Mouse (Mus musculus) left cerebral cortex, adult 2 months (tissue): ENCODE measurements around the gene Rara. TPM values are rescaled to one million over a fixed set of nuclear protein-coding genes. Genes with fewer than 3 reads are reported as not detected.

Experiments used
- DNase-seq, 2 experiments: peaks; one replicate each; pipeline ENCODE4 v3.0.0; 2021 to 2022; ENCODE audit warnings: low spot score in 2 of 2, mixed read lengths in 1 of 2; ENCODE audit errors: extremely low spot score in 1 of 2
- H3K27ac ChIP-seq: fragments of 200-600 bp; 2 replicates; pipeline ENCODE4 v1.8.1; 2022
- H3K4me3 ChIP-seq: fragments of 200-600 bp; 2 replicates; pipeline ENCODE4 v1.8.1; 2022
- CTCF ChIP-seq: fragments of 200-600 bp; IDR thresholded peaks from 2 replicates; pipeline ENCODE4 v1.8.1; 2022; ENCODE audit warnings: antibody characterized with exemption, mild to moderate bottlenecking, moderate library complexity
- intact Hi-C: fragments of 180-260 bp; cut with DNase I; formaldehyde crosslinking; loops from one replicate; pipeline ENCODE4 v1.15.1; 2025
- total RNA-seq, 2 experiments: library from RNA; stranded (reverse); gene quantifications; 2 replicates each; pipeline ENCODE4 v1.2.3; 2021

The Rara gene
- total RNA-seq, 2 experiments from 2014 or later, result 14.0 to 18.7 TPM

DNA sequence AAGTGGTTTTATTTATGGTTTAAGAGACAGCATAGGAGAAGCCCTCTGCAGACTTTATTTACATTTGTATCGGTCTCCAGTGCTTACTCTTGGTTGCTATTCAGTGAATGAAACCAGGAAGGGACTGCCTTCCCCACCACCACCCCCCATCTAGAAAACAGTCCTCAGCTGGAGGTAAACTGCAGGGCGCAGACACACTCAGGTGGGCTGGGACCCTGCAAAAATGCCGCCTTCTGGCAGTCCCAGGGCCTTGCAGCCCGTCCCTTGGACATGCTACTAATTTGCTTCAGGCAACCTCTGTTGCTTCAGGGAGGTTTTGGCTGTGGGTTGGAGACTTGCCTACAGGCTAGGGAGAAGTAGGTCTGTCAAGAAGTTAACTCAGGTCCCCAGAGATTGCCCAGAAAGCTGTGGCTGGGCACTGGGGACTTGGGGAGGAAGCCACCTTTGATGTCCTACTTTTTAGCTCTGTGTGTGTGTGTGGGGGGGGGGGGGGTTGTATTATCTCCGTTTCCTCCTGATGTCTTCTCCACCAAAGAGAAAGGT, 2.9 kb upstream of the Rara start:
- no peak for DNase-seq
- no peak overlapping the region for H3K4me3 ChIP-seq
- intact Hi-C loops, result loop anchor here (5.0 kb wide), 2 partner anchors 113 to 198 kb away; no protein-coding TSS in a partner anchor
- H3K27ac ChIP-seq, result no peak overlapping the region
- no peak for TF ChIP-seq CTCF

DNA sequence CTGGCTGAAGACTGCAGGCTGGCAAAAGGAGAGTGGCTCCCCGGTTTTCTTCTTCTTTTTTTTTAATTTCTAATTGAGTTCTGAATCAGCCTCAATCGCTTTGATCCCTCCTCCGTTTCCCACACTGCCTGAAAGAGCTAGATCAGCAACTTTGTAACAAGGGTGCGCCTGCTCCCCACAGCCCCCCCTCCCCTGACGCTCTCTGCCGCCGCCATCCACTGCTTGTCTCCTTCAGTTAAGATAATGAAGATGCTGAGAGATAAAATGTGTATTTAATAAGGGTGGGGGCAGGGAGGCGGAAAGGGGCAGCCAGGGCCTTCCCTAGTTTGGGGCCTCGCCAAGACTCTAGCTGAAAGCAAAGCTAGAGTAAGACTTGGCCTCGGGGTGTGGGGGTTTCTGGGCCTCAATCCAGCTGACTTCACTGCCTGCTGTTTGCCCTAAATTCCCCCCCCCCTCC, 2.3 kb upstream of the Rara start:
- Histone ChIP-seq H3K4me3 (no peak overlapping the region), H3K27ac (no peak overlapping the region; the same call in 1 of the 2 replicates)
- DNase-seq, result peak in 1 of 2 experiments; percentile 54
- no peak for TF ChIP-seq CTCF
- intact Hi-C loops, result loop anchor here (5.0 kb wide), 1 partner anchor 197 kb away; no protein-coding TSS in a partner anchor

DNA sequence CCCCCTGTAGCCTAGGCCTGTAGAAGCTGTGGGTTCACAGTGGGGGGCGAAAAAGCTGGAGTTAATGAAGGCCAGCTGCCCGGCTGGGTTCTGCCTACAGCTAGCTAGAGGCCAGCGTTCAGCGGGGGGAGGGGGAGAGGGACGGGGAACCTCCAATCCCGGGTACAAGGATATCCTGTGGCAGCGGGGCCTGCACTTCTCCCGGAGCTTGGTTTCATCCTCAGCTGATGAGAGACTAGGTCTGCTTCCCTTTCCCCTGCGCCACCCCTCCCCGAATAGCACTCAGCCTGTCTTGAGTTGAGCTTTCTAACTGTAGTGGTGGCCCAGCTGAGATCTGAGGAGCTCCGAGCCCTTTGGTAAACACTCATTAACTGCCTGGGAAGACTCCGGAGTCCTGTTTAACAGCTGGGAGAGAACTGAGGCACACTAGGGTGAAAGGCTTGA, 1.7 kb upstream of the Rara start:
- no peak for TF ChIP-seq CTCF
- no peak for DNase-seq
- no peak overlapping the region for H3K27ac ChIP-seq
- intact Hi-C loops, result loop anchor here (5.0 kb wide), 1 partner anchor 196 kb away; no protein-coding TSS in a partner anchor
- H3K4me3 ChIP-seq, result no peak overlapping the region

DNA sequence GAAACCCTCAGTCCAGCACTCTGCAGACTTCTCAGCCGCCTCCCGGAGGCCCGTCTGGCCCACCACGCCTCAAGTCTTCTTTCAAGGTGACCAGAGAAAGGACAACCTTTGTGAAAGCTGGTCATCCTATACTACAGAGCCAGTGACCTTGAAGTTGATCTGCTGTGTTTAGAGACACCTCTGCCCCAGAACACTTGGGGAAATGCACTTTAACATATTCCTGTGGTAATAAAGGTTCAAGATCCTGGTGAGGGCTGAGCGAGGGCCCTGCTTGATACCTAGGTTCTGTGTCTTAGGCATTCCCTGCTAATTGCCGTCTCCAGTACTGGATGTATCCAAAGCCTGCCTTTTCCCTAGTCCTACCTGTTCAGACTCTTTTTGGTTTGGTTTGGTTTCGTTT, 1.1 kb upstream of the Rara start:
- TF ChIP-seq CTCF, result no peak
- intact Hi-C loops, result loop anchor here (5.0 kb wide), 1 partner anchor 196 kb away; no protein-coding TSS in a partner anchor
- no peak overlapping the region for H3K4me3 ChIP-seq
- no peak overlapping the region for H3K27ac ChIP-seq
- no peak for DNase-seq

DNA sequence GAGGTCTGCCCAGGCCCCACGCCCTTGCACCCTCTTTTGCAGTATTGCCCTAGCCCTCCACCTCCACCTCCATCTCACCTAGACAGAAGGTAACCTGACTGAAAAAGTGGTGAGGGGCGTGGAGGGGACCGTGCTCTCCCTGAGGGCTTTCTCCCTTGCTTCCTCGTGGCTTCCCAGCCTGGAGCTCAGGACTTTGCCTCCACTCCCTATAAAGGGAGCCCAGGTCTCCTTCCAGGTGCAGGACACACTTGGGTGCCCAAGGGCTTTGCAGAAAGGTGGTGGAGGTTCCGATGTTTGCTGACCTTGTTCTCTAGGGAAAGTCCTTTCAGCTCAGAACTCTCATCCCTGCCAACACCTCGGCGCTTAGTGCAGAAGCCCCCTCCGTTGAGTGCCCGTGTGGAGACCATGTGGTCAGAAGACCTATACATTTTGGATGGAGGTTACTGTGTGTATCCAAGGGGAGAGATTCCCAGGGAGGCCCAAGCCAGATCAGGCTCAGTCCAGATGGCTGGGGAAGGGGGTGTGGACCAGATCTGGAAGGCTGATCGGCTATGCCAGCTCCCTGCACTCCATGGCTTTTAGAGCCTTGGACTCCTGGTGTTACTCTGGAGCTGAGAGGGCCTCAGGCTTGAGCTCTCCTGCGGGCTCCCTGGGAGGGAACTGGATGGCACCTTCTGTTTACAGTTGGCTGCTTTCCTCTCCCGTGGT, 722 bp downstream of the Rara start:
- Histone ChIP-seq H3K27ac (peak overlapping the region; percentile 63), H3K4me3 (peak overlapping the region; percentile 59)
- no peak for DNase-seq
- no peak for TF ChIP-seq CTCF
- intact Hi-C loops, result loop anchor here (5.0 kb wide), 1 partner anchor 194 kb away; no protein-coding TSS in a partner anchor

DNA sequence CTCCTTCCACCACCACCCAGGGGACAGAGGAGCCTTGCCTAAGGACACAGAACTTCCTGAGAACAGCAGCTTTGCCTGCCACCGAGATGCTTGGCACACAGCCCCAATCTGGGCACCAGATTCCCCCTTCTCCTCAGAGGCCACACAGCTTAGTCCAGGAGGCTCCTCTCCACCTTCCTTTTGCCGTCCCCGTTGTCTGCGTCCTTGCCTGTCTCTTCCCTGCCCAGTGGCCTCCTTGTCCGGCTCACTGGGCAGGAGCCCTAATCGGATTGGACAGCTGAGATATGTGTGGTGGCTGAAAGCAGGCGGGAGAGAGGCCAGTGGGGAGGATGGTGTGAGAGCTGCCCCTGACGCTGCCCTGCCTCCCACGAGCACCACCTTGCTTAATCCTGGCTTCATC, 1.9 kb downstream of the Rara start:
- intact Hi-C loops, result loop anchor here (5.0 kb wide), 1 partner anchor 193 kb away; no protein-coding TSS in a partner anchor
- TF ChIP-seq CTCF, result no peak
- Histone ChIP-seq H3K4me3 (peak overlapping the region; percentile 59), H3K27ac (peak overlapping the region; percentile 40; the same call in 1 of the 2 replicates)
- no peak for DNase-seq

DNA sequence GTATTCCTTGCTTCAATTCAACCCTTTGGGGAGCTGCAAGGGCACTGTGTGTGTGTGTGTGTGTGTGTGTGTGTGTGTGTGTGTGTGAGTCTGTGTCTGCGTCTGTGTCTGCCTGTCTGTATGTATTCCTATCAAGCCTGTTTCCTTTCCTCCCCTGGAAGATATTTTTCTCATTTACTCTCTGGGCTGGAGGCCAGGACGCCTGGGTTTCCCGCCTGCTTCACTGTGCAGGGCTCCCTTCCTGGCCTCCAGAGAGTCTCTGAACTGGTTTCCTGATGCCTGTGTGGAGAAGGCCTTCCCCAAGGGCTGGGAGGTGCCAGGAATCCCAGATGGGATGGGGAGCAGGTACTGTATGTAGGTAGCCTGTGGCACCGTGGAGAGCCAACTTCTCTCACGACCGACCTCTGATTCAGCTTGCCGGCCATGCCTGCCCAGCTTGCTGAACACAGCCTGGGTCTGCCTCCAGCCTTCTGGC, 2.5 kb downstream of the Rara start:
- Histone ChIP-seq H3K4me3 (no peak overlapping the region), H3K27ac (no peak overlapping the region)
- DNase-seq, result no peak
- intact Hi-C loops, result no loop called here
- no peak for TF ChIP-seq CTCF

DNA sequence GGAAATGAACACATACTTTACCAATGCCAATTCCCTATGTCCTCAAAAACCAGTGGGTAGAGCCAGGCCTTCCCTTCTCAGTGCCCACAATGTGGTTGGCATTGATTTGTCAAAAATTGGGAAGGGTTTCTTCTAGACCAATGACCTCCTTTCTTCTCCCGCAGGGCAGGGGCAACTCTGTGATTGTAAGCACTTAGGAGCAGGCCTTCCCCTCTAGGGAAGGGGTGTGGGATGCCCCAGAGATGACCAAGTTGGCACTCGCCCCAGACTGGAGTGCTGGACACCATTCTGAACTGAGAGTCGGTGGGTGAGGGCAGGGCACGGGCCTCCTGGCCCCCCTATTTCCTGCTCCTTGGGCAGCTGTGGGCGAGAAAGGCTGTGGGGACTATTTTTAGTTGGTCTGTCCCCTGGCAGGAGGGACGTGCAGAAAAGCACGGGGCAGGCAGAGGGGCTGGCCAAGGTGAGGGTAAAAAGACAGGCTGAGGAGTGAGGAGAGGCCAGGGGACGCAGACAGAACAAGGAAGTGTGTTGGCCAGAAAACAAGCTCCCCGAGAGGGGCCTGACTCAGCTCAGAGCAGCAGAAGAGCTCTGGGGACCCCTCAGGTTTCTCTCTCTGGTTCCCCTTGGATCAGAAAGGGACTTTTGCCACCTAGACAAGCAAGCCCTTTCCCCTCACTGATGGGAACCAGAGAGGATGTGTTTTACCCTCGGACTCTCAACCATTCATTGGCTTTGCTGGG, 3.3 kb downstream of the Rara start:
- no peak for DNase-seq
- H3K4me3 ChIP-seq, result no peak overlapping the region
- no peak for TF ChIP-seq CTCF
- intact Hi-C loops, result no loop called here
- H3K27ac ChIP-seq, result no peak overlapping the region

DNA sequence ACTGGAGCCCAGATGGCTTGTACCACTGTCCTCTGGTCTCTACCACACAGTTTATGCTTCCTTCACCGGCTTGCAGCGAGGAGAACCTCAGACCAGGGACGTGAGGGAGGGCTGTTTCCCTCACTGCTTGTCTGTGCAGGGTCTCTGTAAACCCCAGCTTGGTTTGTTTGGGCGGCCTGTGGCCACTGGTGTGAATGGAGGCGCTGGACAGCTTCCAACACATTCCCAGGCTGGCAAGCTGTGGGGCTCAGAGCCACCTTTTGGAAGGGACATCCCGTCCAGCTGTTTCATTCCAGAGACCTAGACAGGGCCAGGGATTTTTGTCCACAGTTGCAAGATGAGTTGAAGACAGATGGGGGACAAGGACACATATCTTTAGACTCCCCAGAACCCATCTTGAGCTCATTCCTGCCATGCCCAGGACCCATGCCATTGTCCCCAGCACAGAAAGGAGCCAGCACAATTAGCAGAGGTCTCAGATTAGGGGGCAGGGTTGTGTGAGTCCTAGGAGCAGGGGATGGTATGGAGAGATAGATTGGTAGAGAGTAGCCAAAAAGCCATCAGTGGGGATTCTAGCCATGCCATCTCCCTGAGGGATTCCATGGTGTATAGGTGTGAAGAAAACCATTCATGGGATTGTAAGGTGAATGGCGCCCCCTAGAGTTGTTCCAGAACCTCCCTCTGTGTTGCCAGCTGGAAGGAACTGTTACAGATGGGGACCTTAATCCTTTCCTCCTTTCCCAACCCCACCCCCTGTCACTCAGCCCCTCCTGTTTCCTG, 4.1 kb downstream of the Rara start:
- intact Hi-C loops, result no loop called here
- no peak overlapping the region for H3K27ac ChIP-seq
- no peak overlapping the region for H3K4me3 ChIP-seq
- no peak for DNase-seq
- TF ChIP-seq CTCF, result peak; percentile 24

DNA sequence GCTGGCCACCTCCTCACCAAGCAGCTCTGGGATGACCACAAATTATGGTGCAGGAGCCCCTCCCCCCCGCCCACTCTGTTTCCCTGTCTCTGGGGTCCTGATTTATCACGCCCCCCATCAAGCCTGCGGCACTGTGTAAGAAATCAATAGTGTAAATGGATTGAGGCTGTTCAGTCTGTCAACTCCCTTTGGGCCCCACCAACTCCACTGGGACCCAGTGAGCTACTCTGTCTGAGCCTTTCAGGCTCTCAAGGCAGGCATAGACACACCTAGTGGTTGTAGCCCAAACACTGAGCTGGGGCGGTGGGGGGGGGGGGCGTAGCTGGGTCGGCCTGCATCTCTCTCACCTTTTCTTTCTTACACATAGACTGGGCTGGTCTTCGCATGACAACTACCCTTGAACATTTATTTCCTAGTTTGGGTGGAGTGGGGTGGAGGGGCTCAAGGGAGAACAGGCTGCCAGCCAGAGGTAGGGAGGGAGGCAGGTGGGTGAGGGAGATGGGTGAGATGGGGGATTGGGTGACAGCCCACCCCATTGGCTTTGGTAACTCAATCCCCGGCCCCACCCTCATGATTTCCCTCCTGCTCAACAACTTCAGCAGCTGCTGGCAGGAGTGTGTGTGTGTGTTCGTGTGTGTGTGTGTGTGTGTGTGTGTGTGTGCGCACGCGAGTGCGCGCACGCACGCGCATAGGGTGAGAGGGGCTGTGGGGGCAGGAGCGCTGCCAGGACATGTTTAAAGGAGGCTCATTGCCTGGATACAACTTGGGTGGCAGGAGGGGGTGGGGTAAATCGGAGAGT, 4.9 kb downstream of the Rara start:
- TF ChIP-seq CTCF, result no peak
- Histone ChIP-seq H3K27ac (no peak overlapping the region), H3K4me3 (no peak overlapping the region)
- intact Hi-C loops, result no loop called here
- DNase-seq, result no peak
